Mouse (Mus musculus): ENCODE data around the gene 6030408B16Rik. TPM values are rescaled to one million over a fixed set of nuclear protein-coding genes. Genes with fewer than 3 reads are reported as not detected.
A peak's percentile ranks its signal among the peaks of the same experiment; 100 is the strongest.
"Not testable (repeated sequence)": the region's sequence is repeated elsewhere in the genome, so short reads cannot be mapped to it uniquely, and the experiment has no call there.

The 6030408B16Rik gene
- total and polyA plus RNA-seq, 3 experiments = 0.70 to 6.3 (median 1.1) TPM

- TF ChIP-seq CTCF (IDR thresholded peaks at IDR 0.05) = peak; percentile 25; the same call in 1 of the 2 replicates
- TF ChIP-seq POLR2A (IDR thresholded peaks at IDR 0.05; ENCODE audit: insufficient read depth, low read depth, low read length) = no peak
- DNase-seq = no peak
- Histone ChIP-seq H3K79me2 (replicated peaks; ENCODE audit: control insufficient read depth, insufficient read depth, low read length) (no peaks in the 10 kb centered on the region), H3K9ac (ENCODE audit: low read depth, low read length) (no peak overlapping the region), H3K27ac (no peak overlapping the region), H3K27me3 (ENCODE audit: control insufficient read depth, insufficient read depth, low read length) (no peaks in the 10 kb centered on the region), H3K4me3 (no peak overlapping the region), H3K36me3 (ENCODE audit: control insufficient read depth, insufficient read depth, low read length) (no peaks in the 10 kb centered on the region), H3K4me1 (ENCODE audit: control insufficient read depth, insufficient read depth, low read length) (peaks cover 16% of the 10 kb centered on the region)
- 96% methylated on average over 5 of the region's 5 CpGs for WGBS
- intact Hi-C loops (cut with DNase I) = no loop called here
These were observed 30.5 kb downstream of the 6030408B16Rik start for GRCm38 (mm10) chr15:101323511-101323910.

GRCm38 (mm10) chr15:101324409-101324808, 31.4 kb downstream of the 6030408B16Rik start:
- H3K79me2 ChIP-seq (replicated peaks; ENCODE audit: control insufficient read depth, insufficient read depth, low read length); intact Hi-C loops (cut with DNase I); H3K9ac ChIP-seq (ENCODE audit: low read depth, low read length); H3K36me3 ChIP-seq (ENCODE audit: control insufficient read depth, insufficient read depth, low read length); H3K4me1 ChIP-seq (ENCODE audit: control insufficient read depth, insufficient read depth, low read length); DNase-seq; H3K27me3 ChIP-seq (ENCODE audit: control insufficient read depth, insufficient read depth, low read length); H3K4me3 ChIP-seq; H3K27ac ChIP-seq: not testable (repeated sequence)

DNA sequence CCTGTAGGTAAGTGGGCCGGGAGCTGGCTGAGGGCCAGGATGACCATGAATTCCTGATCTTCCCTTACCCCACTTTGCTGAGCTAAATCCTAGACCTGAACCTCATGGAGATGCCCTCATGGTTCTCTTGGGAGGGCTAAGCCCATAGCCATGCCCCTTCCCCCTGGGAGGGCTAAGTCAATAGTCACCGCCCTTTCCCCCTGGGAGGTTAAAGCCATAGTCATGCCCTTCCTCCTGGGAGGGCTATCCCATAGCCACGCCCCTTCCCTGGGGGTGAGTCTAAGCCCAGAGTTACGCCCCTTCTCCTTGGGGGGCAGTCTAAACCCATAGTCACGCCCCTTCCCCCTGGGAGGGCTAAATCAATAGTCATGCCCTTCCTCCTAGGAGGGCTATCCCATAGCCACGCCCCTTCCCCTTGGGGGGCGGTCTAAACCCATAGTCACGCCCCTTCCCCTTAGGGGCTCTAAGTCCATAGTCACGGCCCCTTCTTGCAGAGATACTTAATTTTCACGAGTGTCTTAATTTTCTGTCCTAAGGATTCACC, 33.1 kb downstream of the 6030408B16Rik start:
- intact Hi-C loops (cut with DNase I) = no loop called here
- no peak overlapping the region for H3K27ac ChIP-seq
- no peaks in the 10 kb centered on the region for H3K79me2 ChIP-seq (replicated peaks; ENCODE audit: control insufficient read depth, insufficient read depth, low read length)
- WGBS = 45% methylated on average over 10 of the region's 10 CpGs
- TF ChIP-seq CTCF (IDR thresholded peaks at IDR 0.05) = no peak
- no peak for TF ChIP-seq POLR2A (IDR thresholded peaks at IDR 0.05; ENCODE audit: insufficient read depth, low read depth, low read length)
- no peak for TF ChIP-seq EP300 (IDR thresholded peaks at IDR 0.05; ENCODE audit: insufficient read depth, low read depth, low read length)
- no peak for DNase-seq
- peaks cover 3% of the 10 kb centered on the region for H3K4me1 ChIP-seq (ENCODE audit: control insufficient read depth, insufficient read depth, low read length)
- no peaks in the 10 kb centered on the region for H3K27me3 ChIP-seq (ENCODE audit: control insufficient read depth, insufficient read depth, low read length)
- H3K4me3 ChIP-seq = no peak overlapping the region
- H3K9ac ChIP-seq (ENCODE audit: low read depth, low read length) = no peak overlapping the region
- no peaks in the 10 kb centered on the region for H3K36me3 ChIP-seq (ENCODE audit: control insufficient read depth, insufficient read depth, low read length)

DNA sequence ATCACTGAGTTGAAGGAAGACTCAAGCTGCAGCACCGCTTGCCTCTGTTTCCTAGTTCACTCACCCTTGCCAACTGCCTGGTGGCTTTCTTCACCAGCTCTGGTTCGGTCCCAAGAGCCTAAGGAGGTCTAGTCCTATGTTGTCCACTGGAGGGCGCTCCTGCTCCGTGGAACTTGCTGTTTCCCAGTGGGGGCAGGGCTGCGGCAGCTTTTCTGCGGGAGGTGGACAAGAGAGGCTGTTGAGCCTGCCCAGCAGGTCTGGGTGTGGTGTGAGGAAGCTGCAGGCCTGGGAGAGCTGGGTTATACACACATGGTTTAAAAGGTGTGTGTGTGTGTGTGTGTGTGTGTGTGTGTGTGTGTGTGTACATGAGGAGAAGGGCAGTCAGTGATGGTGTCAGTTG, 34.3 kb downstream of the 6030408B16Rik start:
- intact Hi-C loops (cut with DNase I) = no loop called here
- no peak overlapping the region for H3K4me3 ChIP-seq
- no peaks in the 10 kb centered on the region for H3K79me2 ChIP-seq (replicated peaks; ENCODE audit: control insufficient read depth, insufficient read depth, low read length)
- no peaks in the 10 kb centered on the region for H3K27me3 ChIP-seq (ENCODE audit: control insufficient read depth, insufficient read depth, low read length)
- peak; percentile 82 to 88 for DNase-seq
- no peak overlapping the region for H3K27ac ChIP-seq
- 6% methylated on average over 6 of the region's 6 CpGs for WGBS
- no peaks in the 10 kb centered on the region for H3K4me1 ChIP-seq (ENCODE audit: control insufficient read depth, insufficient read depth, low read length)
- H3K9ac ChIP-seq (ENCODE audit: low read depth, low read length) = no peak overlapping the region
- H3K36me3 ChIP-seq (ENCODE audit: control insufficient read depth, insufficient read depth, low read length) = no peaks in the 10 kb centered on the region
- TF ChIP-seq EP300 (IDR thresholded peaks at IDR 0.05; ENCODE audit: insufficient read depth, low read depth, low read length) (peak; percentile 84), POLR2A (IDR thresholded peaks at IDR 0.05; ENCODE audit: insufficient read depth, low read depth, low read length) (no peak), CTCF (IDR thresholded peaks at IDR 0.05) (peak; percentile 86)

DNA sequence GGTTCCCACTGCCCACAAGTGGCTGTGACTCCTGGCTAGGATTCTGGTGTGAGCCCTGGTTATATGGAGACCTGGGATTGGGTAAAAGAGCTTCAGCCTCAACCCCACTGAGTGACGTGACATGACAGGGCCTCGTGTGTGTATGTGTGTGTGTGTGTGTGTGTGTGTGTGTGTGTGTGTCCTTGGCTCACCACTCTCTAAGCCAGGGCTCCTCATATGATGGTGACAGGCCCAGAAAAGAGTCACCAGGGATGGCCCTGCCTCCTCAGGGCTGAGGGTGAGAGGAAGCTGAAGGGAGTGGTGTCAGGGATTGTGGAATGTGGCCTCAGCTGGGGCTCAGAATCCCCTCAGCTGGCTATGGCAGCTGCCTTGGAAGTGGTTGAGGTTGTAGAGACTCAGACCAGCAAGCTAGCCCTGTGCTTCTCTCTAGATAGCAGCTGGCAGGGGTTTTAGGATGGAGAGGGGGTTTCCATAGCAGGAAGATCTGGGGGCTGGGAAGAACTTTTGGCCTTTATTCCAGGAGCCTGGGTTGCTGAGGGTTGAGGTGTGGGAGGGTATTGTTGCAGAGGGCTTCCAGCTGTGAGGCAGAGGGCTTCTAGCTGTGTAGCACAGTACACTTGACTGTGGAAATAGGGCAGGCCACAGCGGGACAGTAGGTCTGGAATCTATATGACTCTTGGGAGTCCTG, 36.0 kb downstream of the 6030408B16Rik start:
- no peak overlapping the region for H3K4me3 ChIP-seq
- H3K79me2 ChIP-seq (replicated peaks; ENCODE audit: control insufficient read depth, insufficient read depth, low read length) = no peaks in the 10 kb centered on the region
- WGBS = 69% methylated on average over 3 of the region's 3 CpGs
- no peaks in the 10 kb centered on the region for H3K4me1 ChIP-seq (ENCODE audit: control insufficient read depth, insufficient read depth, low read length)
- no peak for DNase-seq
- no peaks in the 10 kb centered on the region for H3K36me3 ChIP-seq (ENCODE audit: control insufficient read depth, insufficient read depth, low read length)
- H3K27ac ChIP-seq = no peak overlapping the region
- TF ChIP-seq POLR2A (IDR thresholded peaks at IDR 0.05; ENCODE audit: insufficient read depth, low read depth, low read length) (no peak), EP300 (IDR thresholded peaks at IDR 0.05; ENCODE audit: insufficient read depth, low read depth, low read length) (no peak), CTCF (IDR thresholded peaks at IDR 0.05) (no peak)
- intact Hi-C loops (cut with DNase I) = no loop called here
- H3K9ac ChIP-seq (ENCODE audit: low read depth, low read length) = no peak overlapping the region
- H3K27me3 ChIP-seq (ENCODE audit: control insufficient read depth, insufficient read depth, low read length) = no peaks in the 10 kb centered on the region

GRCm38 (mm10) chr15:101329564-101329892, 36.5 kb downstream of the 6030408B16Rik start:
- H3K4me3 ChIP-seq = no peak overlapping the region

More at GRCm38 (mm10) chr15:101329564-101329892, 36.5 kb downstream of the 6030408B16Rik start:
- WGBS = 67% methylated on average over 3 of the region's 3 CpGs
- Histone ChIP-seq H3K27me3 (ENCODE audit: control insufficient read depth, insufficient read depth, low read length) (no peaks in the 10 kb centered on the region), H3K36me3 (ENCODE audit: control insufficient read depth, insufficient read depth, low read length) (no peaks in the 10 kb centered on the region), H3K4me1 (ENCODE audit: control insufficient read depth, insufficient read depth, low read length) (no peaks in the 10 kb centered on the region), H3K9ac (ENCODE audit: low read depth, low read length) (no peak overlapping the region), H3K27ac (no peak overlapping the region), H3K79me2 (replicated peaks; ENCODE audit: control insufficient read depth, insufficient read depth, low read length) (no peaks in the 10 kb centered on the region)
- no peak for DNase-seq
- no peak for TF ChIP-seq POLR2A (IDR thresholded peaks at IDR 0.05; ENCODE audit: insufficient read depth, low read depth, low read length)
- TF ChIP-seq CTCF (IDR thresholded peaks at IDR 0.05) = no peak
- TF ChIP-seq EP300 (IDR thresholded peaks at IDR 0.05; ENCODE audit: insufficient read depth, low read depth, low read length) = no peak
- intact Hi-C loops (cut with DNase I) = no loop called here

Data from heart, adult 2 months (tissue).